Mouse (Mus musculus) liver, embryonic 12.5 days (tissue): Measurements from ENCODE around the gene Ulk4. TPM values are rescaled to one million over a fixed set of nuclear protein-coding genes. Genes with fewer than 3 reads are reported as not detected.

Source experiments
- ATAC-seq: fragments of 200-750 bp; cut with Nextera tagmentation; 2 replicates; pipeline ENCODE4 v1.8.0; 2017; ENCODE audit warnings: moderate number of reproducible peaks, mild to moderate bottlenecking, moderate library complexity
- H3K27ac ChIP-seq: fragments of 300-500 bp; sonication (generic); 2 replicates; pipeline ENCODE4 v1.5.1; 2016; ENCODE audit warnings: mild to moderate bottlenecking
- H3K27me3 ChIP-seq: fragments of 300-500 bp; sonication (generic); replicated peaks from 2 replicates; pipeline ENCODE4 v1.6.1; 2016; ENCODE audit warnings: mild to moderate bottlenecking, moderate library complexity
- H3K36me3 ChIP-seq: fragments of 300-500 bp; sonication (generic); 2 replicates; pipeline ENCODE4 v1.6.1; 2016; ENCODE audit warnings: mild to moderate bottlenecking, moderate library complexity
- H3K4me1 ChIP-seq: fragments of 300-500 bp; sonication (generic); 2 replicates; pipeline ENCODE4 v1.6.1; 2016
- H3K4me2 ChIP-seq: fragments of 300-500 bp; sonication (generic); 2 replicates; pipeline ENCODE4 v1.6.1; 2016; ENCODE audit warnings: mild to moderate bottlenecking, moderate library complexity
- H3K4me3 ChIP-seq: fragments of 300-500 bp; sonication (generic); 2 replicates; pipeline ENCODE4 v1.5.1; 2016; ENCODE audit warnings: mild to moderate bottlenecking, moderate library complexity
- H3K9ac ChIP-seq: fragments of 300-500 bp; sonication (generic); 2 replicates; pipeline ENCODE4 v1.6.1; 2016; ENCODE audit warnings: mild to moderate bottlenecking, moderate library complexity
- H3K9me3 ChIP-seq: fragments of 300-500 bp; sonication (generic); replicated peaks from 2 replicates; pipeline ENCODE4 v1.6.1; 2016; ENCODE audit warnings: mild to moderate bottlenecking, moderate library complexity
- WGBS: fragments of 180-500 bp; shearing (Covaris S2); methylation state at CpG from one replicate; pipeline ENCODE4 v1.1.7; 2016; ENCODE audit not compliant: insufficient replicate concordance; 5-methylcytosine and 5-hydroxymethylcytosine counted together
- polyA plus RNA-seq: library from polyadenylated mRNA; unstranded; fragments of >200 nt; fragmentation: Nextera tagmentation; extraction: Ambion mirVana; gene quantifications from 2 replicates; pipeline ENCODE4 v1.2.1, GENCODE M21; 2016

Gene Ulk4
- polyA plus RNA-seq, 1 experiment from 2014 or later: 52.6 TPM

- Histone ChIP-seq H3K27me3 (no peaks in the 10 kb centered on the region), H3K9ac (no peak overlapping the region), H3K4me2 (no peak overlapping the region), H3K4me1 (no peaks in the 10 kb centered on the region), H3K36me3 (peaks cover 18% of the 10 kb centered on the region), H3K27ac (no peak overlapping the region), H3K9me3 (no peaks in the 10 kb centered on the region), H3K4me3 (no peak overlapping the region)
- 67% methylated on average over 6 of the region's 6 CpGs for WGBS
- ATAC-seq: no peak
Observed at GRCm38 (mm10) chr9:120973026-120973515, 303.9 kb downstream of the Ulk4 start.

GRCm38 (mm10) chr9:120965007-120965406 lies 312.0 kb downstream of the Ulk4 start:
- Histone ChIP-seq H3K9me3 (no peaks in the 10 kb centered on the region), H3K4me1 (peaks cover 33% of the 10 kb centered on the region), H3K36me3 (peaks cover 98% of the 10 kb centered on the region), H3K27me3 (no peaks in the 10 kb centered on the region), H3K27ac (no peak overlapping the region), H3K9ac (no peak overlapping the region), H3K4me2 (no peak overlapping the region), H3K4me3 (no peak overlapping the region)
- WGBS: 88% methylated on average over 10 of the region's 10 CpGs
- no peak for ATAC-seq

GRCm38 (mm10) chr9:120964224-120964623 lies 312.8 kb downstream of the Ulk4 start:
- no peak overlapping the region for H3K4me2 ChIP-seq
- no peaks in the 10 kb centered on the region for H3K27me3 ChIP-seq
- peaks cover 38% of the 10 kb centered on the region for H3K4me1 ChIP-seq
- no peak overlapping the region for H3K9ac ChIP-seq
- no peak overlapping the region for H3K27ac ChIP-seq
- no peak for ATAC-seq
- peaks cover 100% of the 10 kb centered on the region for H3K36me3 ChIP-seq
- WGBS: 84% methylated on average over 5 of the region's 5 CpGs
- no peak overlapping the region for H3K4me3 ChIP-seq
- no peaks in the 10 kb centered on the region for H3K9me3 ChIP-seq

DNA sequence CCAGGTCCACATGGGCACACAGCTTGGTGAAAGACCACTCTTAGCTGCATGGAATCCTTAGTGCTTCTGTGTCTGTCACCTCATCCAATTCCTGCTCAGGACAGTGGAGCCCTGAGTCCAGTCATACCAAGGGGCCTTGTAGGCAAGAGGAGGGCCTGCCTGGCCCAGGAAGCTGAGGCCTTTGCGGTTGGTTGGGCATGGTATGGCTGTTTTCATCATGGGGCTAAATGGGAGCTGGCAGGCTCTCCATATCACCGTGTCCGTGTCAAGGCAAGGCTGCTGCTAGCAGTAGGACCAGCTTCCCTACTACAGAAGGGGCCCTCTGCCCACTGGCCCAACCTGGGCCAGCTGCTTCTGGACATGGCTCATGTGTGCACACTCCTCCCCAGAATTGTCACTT lies 313.3 kb downstream of the Ulk4 start:
- ATAC-seq: no peak
- peaks cover 100% of the 10 kb centered on the region for H3K36me3 ChIP-seq
- H3K27ac ChIP-seq: no peak overlapping the region
- H3K4me2 ChIP-seq: no peak overlapping the region
- no peak overlapping the region for H3K9ac ChIP-seq
- H3K27me3 ChIP-seq: no peaks in the 10 kb centered on the region
- no peaks in the 10 kb centered on the region for H3K9me3 ChIP-seq
- no peak overlapping the region for H3K4me3 ChIP-seq
- WGBS: 87% methylated on average over 3 of the region's 3 CpGs
- H3K4me1 ChIP-seq: peaks cover 38% of the 10 kb centered on the region

DNA sequence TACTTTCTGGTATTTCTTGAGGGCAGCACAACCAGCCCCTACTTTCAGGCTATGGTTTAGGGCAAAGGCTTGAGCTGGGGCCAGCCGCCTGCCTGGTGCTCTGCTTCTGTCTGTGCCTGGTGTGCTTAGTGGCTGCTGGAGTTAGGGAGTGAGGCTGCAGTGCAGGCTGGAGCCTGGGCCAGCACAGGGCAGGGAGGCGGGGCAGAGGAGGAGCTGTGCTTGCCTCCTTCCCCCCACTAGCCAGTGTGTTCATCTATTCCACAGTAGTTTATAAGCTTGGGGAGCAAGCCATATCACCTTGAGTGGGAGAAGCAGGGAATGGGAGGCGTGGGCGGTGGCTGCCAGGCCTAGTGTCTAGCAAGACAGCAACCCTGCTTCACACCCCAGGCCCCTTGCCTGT lies 313.9 kb downstream of the Ulk4 start:
- ATAC-seq: no peak
- H3K36me3 ChIP-seq: peaks cover 100% of the 10 kb centered on the region
- no peak overlapping the region for H3K4me3 ChIP-seq
- 0 out of 2 replicates have a peak overlapping the region, but pooled peaks have one; percentile 8 for H3K27ac ChIP-seq
- H3K4me1 ChIP-seq: peaks cover 38% of the 10 kb centered on the region
- H3K9me3 ChIP-seq: no peaks in the 10 kb centered on the region
- 87% methylated on average over 4 of the region's 4 CpGs for WGBS
- H3K27me3 ChIP-seq: no peaks in the 10 kb centered on the region
- H3K4me2 ChIP-seq: no peak overlapping the region
- no peak overlapping the region for H3K9ac ChIP-seq

- Histone ChIP-seq H3K4me2 (no peak overlapping the region), H3K36me3 (peaks cover 100% of the 10 kb centered on the region), H3K9me3 (no peaks in the 10 kb centered on the region), H3K9ac (no peak overlapping the region), H3K27ac (peak overlapping the region; percentile 57), H3K27me3 (no peaks in the 10 kb centered on the region), H3K4me3 (no peak overlapping the region), H3K4me1 (peaks cover 38% of the 10 kb centered on the region)
- peak; percentile 48 for ATAC-seq
- 50% methylated on average over 3 of the region's 3 CpGs for WGBS
Observed at GRCm38 (mm10) chr9:120961969-120962700, 314.9 kb downstream of the Ulk4 start.

GRCm38 (mm10) chr9:120961466-120961865 lies 315.5 kb downstream of the Ulk4 start:
- peaks cover 100% of the 10 kb centered on the region for H3K36me3 ChIP-seq
- peaks cover 38% of the 10 kb centered on the region for H3K4me1 ChIP-seq
- H3K27ac ChIP-seq: peak overlapping the region; percentile 57
- ATAC-seq: no peak
- WGBS: 62% methylated on average over 3 of the region's 3 CpGs
- no peaks in the 10 kb centered on the region for H3K9me3 ChIP-seq
- H3K9ac ChIP-seq: peak overlapping the region; percentile 17; the same call in 1 of the 2 replicates
- H3K4me3 ChIP-seq: no peak overlapping the region
- no peak overlapping the region for H3K4me2 ChIP-seq
- H3K27me3 ChIP-seq: no peaks in the 10 kb centered on the region

DNA sequence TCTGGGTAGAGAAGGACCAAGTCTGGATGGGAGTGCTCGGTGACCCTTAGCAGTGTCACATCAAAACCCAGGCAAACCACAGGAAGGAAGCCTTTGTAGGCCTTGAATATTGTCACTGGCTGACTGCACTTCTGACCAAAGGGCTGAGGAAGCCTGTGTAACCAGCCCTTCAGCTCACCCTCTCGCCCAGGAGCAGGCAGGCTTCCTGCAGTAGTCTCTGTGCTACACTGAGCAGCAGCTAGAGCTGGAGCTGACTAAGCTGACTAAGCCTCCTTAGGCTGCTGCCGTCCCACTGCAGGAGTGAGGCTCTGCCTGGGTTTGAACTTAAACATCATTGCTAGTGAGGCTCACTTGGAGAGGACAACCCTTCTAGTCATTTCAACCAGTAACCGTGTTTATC lies 316.4 kb downstream of the Ulk4 start:
- Histone ChIP-seq H3K9ac (no peak overlapping the region), H3K36me3 (peaks cover 100% of the 10 kb centered on the region), H3K9me3 (no peaks in the 10 kb centered on the region), H3K27me3 (no peaks in the 10 kb centered on the region), H3K27ac (0 out of 2 replicates have a peak overlapping the region, but pooled peaks have one; percentile 33), H3K4me2 (no peak overlapping the region), H3K4me3 (no peak overlapping the region), H3K4me1 (peaks cover 38% of the 10 kb centered on the region)
- no peak for ATAC-seq
- 37% methylated on average over 4 of the region's 4 CpGs for WGBS

GRCm38 (mm10) chr9:120959225-120959624 lies 317.8 kb downstream of the Ulk4 start:
- H3K4me3 ChIP-seq: no peak overlapping the region
- no peaks in the 10 kb centered on the region for H3K27me3 ChIP-seq
- peaks cover 38% of the 10 kb centered on the region for H3K4me1 ChIP-seq
- 86% methylated on average over 4 of the region's 4 CpGs for WGBS
- H3K27ac ChIP-seq: no peak overlapping the region
- H3K4me2 ChIP-seq: no peak overlapping the region
- peaks cover 100% of the 10 kb centered on the region for H3K36me3 ChIP-seq
- no peak overlapping the region for H3K9ac ChIP-seq
- ATAC-seq: no peak
- no peaks in the 10 kb centered on the region for H3K9me3 ChIP-seq

DNA sequence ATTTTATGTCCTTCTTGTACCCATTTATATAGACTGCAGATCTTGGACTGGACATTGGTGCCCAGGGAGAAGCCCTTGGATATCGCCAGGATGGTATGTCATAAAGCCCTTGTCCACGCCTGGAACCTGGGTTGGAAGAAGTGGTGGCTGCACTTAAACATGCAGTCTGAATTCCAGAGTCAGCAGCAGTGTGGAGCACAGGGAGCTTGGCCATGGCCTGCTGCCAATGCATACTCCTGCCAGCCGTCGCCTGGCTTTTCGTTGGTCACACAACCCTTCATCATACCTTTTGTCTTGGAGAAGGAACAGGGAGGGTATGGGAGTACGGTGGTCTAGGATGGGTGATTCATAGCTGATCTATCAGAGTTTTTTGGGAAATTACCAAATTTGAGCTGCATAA lies 318.4 kb downstream of the Ulk4 start:
- no peak overlapping the region for H3K4me2 ChIP-seq
- H3K4me1 ChIP-seq: peaks cover 38% of the 10 kb centered on the region
- H3K9ac ChIP-seq: no peak overlapping the region
- H3K4me3 ChIP-seq: no peak overlapping the region
- no peak for ATAC-seq
- H3K36me3 ChIP-seq: peaks cover 100% of the 10 kb centered on the region
- WGBS: 85% methylated on average over 6 of the region's 6 CpGs
- no peaks in the 10 kb centered on the region for H3K27me3 ChIP-seq
- no peak overlapping the region for H3K27ac ChIP-seq
- H3K9me3 ChIP-seq: no peaks in the 10 kb centered on the region

- no peak overlapping the region for H3K4me2 ChIP-seq
- 87% methylated on average over 5 of the region's 5 CpGs for WGBS
- H3K4me1 ChIP-seq: peaks cover 35% of the 10 kb centered on the region
- peaks cover 100% of the 10 kb centered on the region for H3K36me3 ChIP-seq
- ATAC-seq: no peak
- H3K9me3 ChIP-seq: no peaks in the 10 kb centered on the region
- H3K27me3 ChIP-seq: no peaks in the 10 kb centered on the region
- no peak overlapping the region for H3K27ac ChIP-seq
- H3K4me3 ChIP-seq: no peak overlapping the region
- H3K9ac ChIP-seq: no peak overlapping the region
Observed at GRCm38 (mm10) chr9:120958051-120958450, 318.9 kb downstream of the Ulk4 start.

- H3K27me3 ChIP-seq: no peaks in the 10 kb centered on the region
- peaks cover 83% of the 10 kb centered on the region for H3K36me3 ChIP-seq
- H3K4me2 ChIP-seq: no peak overlapping the region
- no peaks in the 10 kb centered on the region for H3K9me3 ChIP-seq
- H3K4me1 ChIP-seq: peaks cover 13% of the 10 kb centered on the region
- ATAC-seq: no peak
- no peak overlapping the region for H3K4me3 ChIP-seq
- WGBS: 86% methylated on average over 3 of the region's 3 CpGs
- no peak overlapping the region for H3K27ac ChIP-seq
- H3K9ac ChIP-seq: no peak overlapping the region
Observed at GRCm38 (mm10) chr9:120951947-120952346, 325.1 kb downstream of the Ulk4 start.
